Mouse (Mus musculus): ENCODE measurements at regions not wholly inside any gene's neighbourhood (a gene's known extent, or its start where the extent isn't known, plus 50 kb on each side); places are given as distances from the start of the nearest gene placed in this dataset.

GRCm38 (mm10) chr14:100361346-100362029 is 77.0 kb upstream of the Klf12 start:
- Histone ChIP-seq H3K4me2 (no peak overlapping the region), H3K36me3 (no peaks in the 10 kb centered on the region), H3K27ac (no peak overlapping the region), H3K4me3 (replicated peaks) (no peak overlapping the region), H3K27me3 (no peaks in the 10 kb centered on the region), H3K4me1 (no peaks in the 10 kb centered on the region), H3K9ac (no peak overlapping the region), H3K9me3 (replicated peaks) (no peaks in the 10 kb centered on the region)
- WGBS = 91% methylated on average over 1 of the region's 1 CpGs
- no peak for ATAC-seq (replicated peaks; ENCODE audit: low FRiP score)

GRCm38 (mm10) chr14:100359881-100360280 is 75.4 kb upstream of the Klf12 start:
- no peak overlapping the region for H3K9ac ChIP-seq
- ATAC-seq (replicated peaks; ENCODE audit: low FRiP score) = no peak
- WGBS = 74% methylated on average over 3 of the region's 3 CpGs

GRCm38 (mm10) chr14:100357131-100357530 is 72.7 kb upstream of the Klf12 start:
- 58% methylated on average over 4 of the region's 4 CpGs for WGBS

More at GRCm38 (mm10) chr14:100359881-100360280, 75.4 kb upstream of the Klf12 start:
- Histone ChIP-seq H3K4me3 (replicated peaks) (no peak overlapping the region), H3K27me3 (no peaks in the 10 kb centered on the region), H3K36me3 (no peaks in the 10 kb centered on the region), H3K4me1 (no peaks in the 10 kb centered on the region), H3K27ac (no peak overlapping the region), H3K4me2 (no peak overlapping the region), H3K9me3 (replicated peaks) (no peaks in the 10 kb centered on the region)

DNA sequence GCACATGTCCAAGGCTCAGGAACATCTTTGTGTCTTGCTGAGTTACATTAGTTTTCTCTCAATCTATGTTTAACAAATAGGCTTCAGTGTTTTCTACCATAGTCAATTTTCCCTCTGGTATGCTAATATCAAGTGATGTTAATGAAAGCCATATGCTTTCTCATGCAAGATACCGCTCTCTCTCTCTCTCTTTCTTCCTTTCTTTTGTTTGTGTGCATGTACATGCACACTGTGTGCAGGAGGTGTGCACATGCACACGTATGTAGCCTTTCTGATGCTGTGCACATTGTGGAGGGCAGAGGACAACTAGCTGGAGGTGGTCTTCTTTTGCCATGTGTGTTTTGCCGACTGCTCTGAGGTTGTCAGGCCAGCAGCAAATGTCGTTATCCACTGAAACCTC is 69.0 kb upstream of the Klf12 start:
- 53% methylated on average over 4 of the region's 4 CpGs for WGBS
- Histone ChIP-seq H3K4me1 (peaks cover 10% of the 10 kb centered on the region), H3K27ac (no peak overlapping the region), H3K9me3 (replicated peaks) (no peaks in the 10 kb centered on the region), H3K4me2 (no peak overlapping the region), H3K27me3 (no peaks in the 10 kb centered on the region), H3K36me3 (no peaks in the 10 kb centered on the region), H3K4me3 (replicated peaks) (no peak overlapping the region), H3K9ac (no peak overlapping the region)
- ATAC-seq (replicated peaks; ENCODE audit: low FRiP score) = no peak

More at GRCm38 (mm10) chr14:100357131-100357530, 72.7 kb upstream of the Klf12 start:
- Histone ChIP-seq H3K36me3 (no peaks in the 10 kb centered on the region), H3K4me2 (no peak overlapping the region), H3K4me1 (peaks cover 10% of the 10 kb centered on the region), H3K27me3 (no peaks in the 10 kb centered on the region), H3K27ac (no peak overlapping the region), H3K9me3 (replicated peaks) (no peaks in the 10 kb centered on the region), H3K4me3 (replicated peaks) (no peak overlapping the region), H3K9ac (no peak overlapping the region)
- no peak for ATAC-seq (replicated peaks; ENCODE audit: low FRiP score)

DNA sequence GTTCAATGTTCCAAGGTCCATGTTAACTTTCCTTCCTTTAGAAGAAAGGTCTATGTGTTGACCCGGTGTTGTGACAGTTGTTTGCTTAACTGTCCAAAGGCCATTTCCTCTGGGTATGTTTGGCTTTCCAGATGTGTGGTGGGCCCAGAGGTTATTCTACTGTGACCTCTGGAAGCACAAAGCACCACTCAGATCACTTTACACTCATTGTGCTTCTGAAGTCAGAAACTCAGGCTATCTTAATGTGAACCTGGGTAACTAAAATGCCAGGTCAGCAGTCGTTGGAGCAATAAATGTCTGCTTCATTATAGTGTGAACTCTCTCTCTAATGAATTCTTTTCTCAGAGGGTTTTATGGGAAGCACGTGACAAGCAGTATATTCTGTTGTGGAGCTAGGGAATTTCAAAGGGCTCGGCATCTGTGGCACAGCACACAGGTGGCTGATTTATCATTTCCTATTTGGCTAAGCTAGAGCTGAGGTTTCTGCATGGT is 68.5 kb upstream of the Klf12 start:
- H3K27me3 ChIP-seq = no peaks in the 10 kb centered on the region
- peak; percentile 94 for ATAC-seq (replicated peaks; ENCODE audit: low FRiP score)
- H3K9me3 ChIP-seq (replicated peaks) = no peaks in the 10 kb centered on the region
- peaks cover 10% of the 10 kb centered on the region for H3K4me1 ChIP-seq
- H3K4me2 ChIP-seq = no peak overlapping the region
- no peak overlapping the region for H3K4me3 ChIP-seq (replicated peaks)
- no peak overlapping the region for H3K27ac ChIP-seq
- WGBS = 4% methylated on average over 4 of the region's 4 CpGs
- no peaks in the 10 kb centered on the region for H3K36me3 ChIP-seq
- H3K9ac ChIP-seq = no peak overlapping the region

- WGBS = 91% methylated on average over 7 of the region's 7 CpGs
Measured at GRCm38 (mm10) chr14:100351004-100351403, 66.5 kb upstream of the Klf12 start.

GRCm38 (mm10) chr14:100350021-100350790 is 65.7 kb upstream of the Klf12 start:
- peaks cover 10% of the 10 kb centered on the region for H3K4me1 ChIP-seq
- no peak for ATAC-seq (replicated peaks; ENCODE audit: low FRiP score)
- H3K36me3 ChIP-seq = no peaks in the 10 kb centered on the region
- 85% methylated on average over 9 of the region's 9 CpGs for WGBS
- H3K4me3 ChIP-seq (replicated peaks) = no peak overlapping the region
- H3K27ac ChIP-seq = no peak overlapping the region
- no peaks in the 10 kb centered on the region for H3K9me3 ChIP-seq (replicated peaks)
- no peak overlapping the region for H3K9ac ChIP-seq
- no peaks in the 10 kb centered on the region for H3K27me3 ChIP-seq
- H3K4me2 ChIP-seq = no peak overlapping the region

More at GRCm38 (mm10) chr14:100351004-100351403, 66.5 kb upstream of the Klf12 start:
- H3K9ac ChIP-seq = no peak overlapping the region
- H3K4me1 ChIP-seq = peaks cover 10% of the 10 kb centered on the region
- no peak overlapping the region for H3K4me3 ChIP-seq (replicated peaks)
- no peak overlapping the region for H3K4me2 ChIP-seq
- ATAC-seq (replicated peaks; ENCODE audit: low FRiP score) = no peak
- H3K9me3 ChIP-seq (replicated peaks) = no peaks in the 10 kb centered on the region
- H3K27ac ChIP-seq = no peak overlapping the region
- no peaks in the 10 kb centered on the region for H3K27me3 ChIP-seq
- no peaks in the 10 kb centered on the region for H3K36me3 ChIP-seq

- H3K9ac ChIP-seq = no peak overlapping the region
- no peak overlapping the region for H3K27ac ChIP-seq
- ATAC-seq (replicated peaks; ENCODE audit: low FRiP score) = no peak
- 90% methylated on average over 4 of the region's 4 CpGs for WGBS
- H3K9me3 ChIP-seq (replicated peaks) = no peaks in the 10 kb centered on the region
- H3K27me3 ChIP-seq = no peaks in the 10 kb centered on the region
- no peaks in the 10 kb centered on the region for H3K36me3 ChIP-seq
- H3K4me1 ChIP-seq = peaks cover 8% of the 10 kb centered on the region
- no peak overlapping the region for H3K4me3 ChIP-seq (replicated peaks)
- H3K4me2 ChIP-seq = no peak overlapping the region
Measured at GRCm38 (mm10) chr14:100348336-100349164, 64.1 kb upstream of the Klf12 start.

DNA sequence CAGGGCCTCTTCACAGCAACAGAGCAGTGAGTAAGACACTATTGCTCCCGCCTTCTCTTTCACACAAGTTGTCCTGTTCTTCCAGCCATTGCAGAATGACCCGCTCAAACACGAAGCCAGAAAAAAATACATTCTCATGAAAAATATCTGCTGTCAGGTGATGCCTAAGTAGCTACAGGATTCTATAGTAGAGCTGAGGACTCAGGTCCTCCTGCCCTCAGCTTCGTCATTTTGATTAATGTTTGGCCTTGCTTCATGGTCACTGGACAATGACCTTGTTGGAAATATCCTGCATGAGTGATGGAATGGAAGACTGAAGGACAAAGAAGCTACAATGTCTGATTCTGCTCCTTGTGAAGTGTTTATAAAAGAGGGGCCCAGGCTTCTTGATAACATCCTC is 52.4 kb upstream of the Klf12 start:
- no peaks in the 10 kb centered on the region for H3K27me3 ChIP-seq
- no peaks in the 10 kb centered on the region for H3K4me1 ChIP-seq
- H3K9ac ChIP-seq = no peak overlapping the region
- no peak for ATAC-seq (replicated peaks; ENCODE audit: low FRiP score)
- no peak overlapping the region for H3K4me2 ChIP-seq
- no peak overlapping the region for H3K4me3 ChIP-seq (replicated peaks)
- no peak overlapping the region for H3K27ac ChIP-seq
- H3K36me3 ChIP-seq = no peaks in the 10 kb centered on the region
- H3K9me3 ChIP-seq (replicated peaks) = no peaks in the 10 kb centered on the region
- WGBS = 88% methylated on average over 4 of the region's 4 CpGs
